Mouse (Mus musculus) olfactory bulb, adult 2 months (tissue): ENCODE data around the gene Taf1c. TPM values are rescaled to one million over a fixed set of nuclear protein-coding genes. Genes with fewer than 3 reads are reported as not detected.

Experiments used
- H3K27ac ChIP-seq: fragments of 200-500 bp; 2 replicates; pipeline ENCODE4 v1.5.1; 2012; ENCODE audit warnings: low read depth, low read length; ENCODE audit not compliant: insufficient read depth
- H3K4me1 ChIP-seq: fragments of 200-500 bp; 2 replicates; pipeline ENCODE4 v1.6.1; 2012; ENCODE audit warnings: low read length; ENCODE audit not compliant: control insufficient read depth, insufficient read depth
- H3K4me3 ChIP-seq: fragments of 200-500 bp; 2 replicates; pipeline ENCODE4 v1.5.1; 2012; ENCODE audit warnings: mild to moderate bottlenecking, low read depth, low read length, moderate library complexity; ENCODE audit not compliant: insufficient read depth
- CTCF ChIP-seq: fragments of 200-500 bp; IDR thresholded peaks from 2 replicates; pipeline ENCODE4 v1.5.1; 2012; ENCODE audit warnings: low read depth, mild to moderate bottlenecking, low read length, moderate library complexity; ENCODE audit not compliant: insufficient read depth
- POLR2A ChIP-seq: fragments of 200-500 bp; IDR thresholded peaks from 2 replicates; pipeline ENCODE4 v1.6.1; 2012; ENCODE audit warnings: mild to moderate bottlenecking, low read depth, low read length, moderate library complexity; ENCODE audit not compliant: insufficient read depth
- WGBS: fragments of 180-500 bp; shearing (Covaris S2); methylation state at CpG from one replicate; pipeline ENCODE4 v1.1.7; 2018; 5-methylcytosine and 5-hydroxymethylcytosine counted together
- polyA plus RNA-seq: library from polyadenylated mRNA; stranded (reverse); fragments of >200 nt; gene quantifications from 2 replicates; pipeline ENCODE4 v1.2.4, GENCODE M21; 2012; ENCODE audit warnings: low replicate concordance; ENCODE audit not compliant: missing spikeins, insufficient read depth, insufficient read length

Taf1c gene
- polyA plus RNA-seq, 1 experiment = not detected

GRCm38 (mm10) chr8:119557132-119557531 lies 47.9 kb downstream of the Taf1c start:
- peak overlapping the region; percentile 14 for H3K4me3 ChIP-seq
- TF ChIP-seq CTCF (no peak), POLR2A (no peak)
- WGBS = 55% methylated on average over 9 of the region's 9 CpGs
- peaks cover 9% of the 10 kb centered on the region; the same call in 1 of the 2 replicates for H3K4me1 ChIP-seq
- H3K27ac ChIP-seq = no peak overlapping the region

- WGBS = 10% methylated on average over 6 of the region's 6 CpGs
- H3K4me1 ChIP-seq = peaks cover 13% of the 10 kb centered on the region
- TF ChIP-seq CTCF = no peak
- H3K4me3 ChIP-seq = no peak overlapping the region
- H3K27ac ChIP-seq = no peak overlapping the region
These were observed 49.2 kb downstream of the Taf1c start for GRCm38 (mm10) chr8:119555861-119556260.

GRCm38 (mm10) chr8:119552967-119553366 lies 52.1 kb downstream of the Taf1c start:
- TF ChIP-seq POLR2A = no peak
- TF ChIP-seq CTCF = no peak
- Histone ChIP-seq H3K4me3 (no peak overlapping the region), H3K4me1 (peaks cover 18% of the 10 kb centered on the region), H3K27ac (no peak overlapping the region)
- 46% methylated on average over 2 of the region's 2 CpGs for WGBS

GRCm38 (mm10) chr8:119548560-119549113 lies 56.4 kb downstream of the Taf1c start:
- Histone ChIP-seq H3K4me3 (no peak overlapping the region), H3K4me1 (peaks cover 30% of the 10 kb centered on the region), H3K27ac (no peak overlapping the region)
- TF ChIP-seq POLR2A = no peak
- no peak for TF ChIP-seq CTCF
- WGBS = 62% methylated on average over 7 of the region's 7 CpGs

Other genes with a start within 250 kb of the Taf1c start
- gene Mlycd, start 210.3 kb downstream of the Taf1c start, polyA plus RNA-seq = not detected in 2 replicates
- not detected in 2 replicates for gene Osgin1, start 171.1 kb downstream of the Taf1c start, polyA plus RNA-seq
- not detected in 2 replicates for gene Necab2, start 158.5 kb downstream of the Taf1c start, polyA plus RNA-seq
- not detected in 2 replicates for gene Slc38a8, start 103.5 kb downstream of the Taf1c start, polyA plus RNA-seq
- gene Mbtps1, start 46.5 kb downstream of the Taf1c start, polyA plus RNA-seq = 181 TPM in 1 of 2 replicates, not detected in the other
- gene Hsdl1, start 30.0 kb downstream of the Taf1c start, polyA plus RNA-seq = 175 TPM in 1 of 2 replicates, not detected in the other
- gene Dnaaf1, start 30.0 kb downstream of the Taf1c start, polyA plus RNA-seq = not detected in 2 replicates
- not detected in 2 replicates for gene Adad2, start 7.5 kb upstream of the Taf1c start, polyA plus RNA-seq
- gene Kcng4, start 30.5 kb upstream of the Taf1c start, polyA plus RNA-seq = not detected in 2 replicates
- gene Wfdc1, start 61.1 kb upstream of the Taf1c start, polyA plus RNA-seq = not detected in 2 replicates
- gene Atp2c2, start 94.8 kb upstream of the Taf1c start, polyA plus RNA-seq = not detected in 2 replicates
- not detected in 2 replicates for gene Tldc1, start 173.2 kb upstream of the Taf1c start, polyA plus RNA-seq
- not detected in 2 replicates for gene Cotl1, start 235.3 kb upstream of the Taf1c start, polyA plus RNA-seq